Mouse (Mus musculus) embryonic fibroblast, embryonic 13.5 days (primary cell): ENCODE results near the gene Ublcp1.

Experiments used
- CTCF ChIP-seq: IDR thresholded peaks from 2 replicates; pipeline ENCODE4 v1.5.1; 2011; ENCODE audit warnings: mild to moderate bottlenecking, control low read depth, low read length, moderate library complexity, borderline replicate concordance; ENCODE audit not compliant: insufficient read depth
- POLR2A ChIP-seq: IDR thresholded peaks from 2 replicates; pipeline ENCODE4 v1.6.1; 2011; ENCODE audit warnings: low read depth, mild to moderate bottlenecking, control low read depth, low read length, moderate library complexity

- no peak for TF ChIP-seq CTCF
- TF ChIP-seq POLR2A = no peak
Observed at GRCm38 (mm10) chr11:44496217-44496616, 25.9 kb upstream of the Ublcp1 start.
